Mouse (Mus musculus): Measurements from ENCODE around the gene Tuft1.
"Not testable (repeated sequence)": the region's sequence is repeated elsewhere in the genome, so short reads cannot be mapped to it uniquely, and the experiment has no call there.

DNA sequence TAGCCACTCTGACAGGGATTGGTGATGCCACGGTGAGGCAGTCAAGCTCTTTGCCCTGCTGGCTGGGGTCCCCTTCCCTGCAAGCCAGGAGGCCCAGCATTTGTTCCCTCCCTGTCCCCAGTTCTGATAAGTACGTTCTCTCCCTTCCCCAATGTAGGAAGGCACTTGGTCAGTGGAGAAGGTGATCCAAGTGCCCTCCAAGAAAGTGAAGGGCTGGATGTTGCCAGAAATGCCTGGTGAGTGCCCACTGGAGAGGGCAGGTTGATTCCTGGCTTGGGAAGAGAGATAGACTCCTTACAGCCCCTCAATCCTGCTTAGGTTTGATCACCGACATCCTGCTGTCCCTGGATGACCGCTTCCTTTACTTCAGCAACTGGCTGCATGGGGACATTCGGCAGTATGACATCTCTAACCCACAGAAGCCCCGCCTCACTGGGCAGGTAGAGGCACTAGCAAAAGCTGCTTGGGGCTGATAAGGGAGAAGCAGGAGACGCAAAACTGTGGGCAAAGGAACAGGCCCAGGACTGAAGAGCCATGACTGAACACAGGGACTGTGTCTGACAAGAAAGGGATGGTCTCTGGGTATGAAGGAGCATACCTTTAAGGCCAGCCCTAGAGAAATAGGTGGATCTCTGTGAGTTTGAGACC, 43.6 kb upstream of the Tuft1 start:
- TF ChIP-seq MAFK (IDR thresholded peaks at IDR 0.05; ENCODE audit: insufficient read depth, low read depth, low read length); CHD2 (IDR thresholded peaks at IDR 0.05; ENCODE audit: low read depth, low read length); ZNF384 (IDR thresholded peaks at IDR 0.05; ENCODE audit: low read depth, low read length); HCFC1 (IDR thresholded peaks at IDR 0.05; ENCODE audit: borderline replicate concordance, insufficient read depth, low read length); ZC3H11A (IDR thresholded peaks at IDR 0.05; ENCODE audit: borderline replicate concordance, low read depth, low read length): not testable (repeated sequence)
